Mouse (Mus musculus) adrenal gland, postnatal 14 days (tissue): ENCODE measurements around the gene Abcb10. TPM values are rescaled to one million over a fixed set of nuclear protein-coding genes. Genes with fewer than 3 reads are reported as not detected.
"Not testable (repeated sequence)": the region's sequence is repeated elsewhere in the genome, so short reads cannot be mapped to it uniquely, and the experiment has no call there.

Experiments used
- DNase-seq: peaks from one replicate; pipeline ENCODE4 v3.0.0; 2021; ENCODE audit warnings: mixed read lengths
- long read RNA-seq, 2 experiments: library from polyadenylated mRNA; stranded (forward); transcript quantifications; one replicate each; pipeline ENCODE4 v2.0.0; 2021
- total RNA-seq: library from RNA; stranded (reverse); gene quantifications from 2 replicates; pipeline ENCODE4 v1.2.3, GENCODE M21; 2021

The Abcb10 gene
- total RNA-seq = 19.4 and 19.6 TPM in 2 replicates
- long read RNA-seq, experiment 1, full-length matches to known transcripts = 12 of 23 reads
- long read RNA-seq, experiment 1, partial matches to known transcripts = 0 of 23 reads
- long read RNA-seq, experiment 1, other reads (novel, unspliced or antisense) = 11 of 23 reads
- long read RNA-seq, experiment 2, full-length matches to known transcripts = 17 of 28 reads
- long read RNA-seq, experiment 2, partial matches to known transcripts = 0 of 28 reads
- long read RNA-seq, experiment 2, other reads (novel, unspliced or antisense) = 11 of 28 reads

DNA sequence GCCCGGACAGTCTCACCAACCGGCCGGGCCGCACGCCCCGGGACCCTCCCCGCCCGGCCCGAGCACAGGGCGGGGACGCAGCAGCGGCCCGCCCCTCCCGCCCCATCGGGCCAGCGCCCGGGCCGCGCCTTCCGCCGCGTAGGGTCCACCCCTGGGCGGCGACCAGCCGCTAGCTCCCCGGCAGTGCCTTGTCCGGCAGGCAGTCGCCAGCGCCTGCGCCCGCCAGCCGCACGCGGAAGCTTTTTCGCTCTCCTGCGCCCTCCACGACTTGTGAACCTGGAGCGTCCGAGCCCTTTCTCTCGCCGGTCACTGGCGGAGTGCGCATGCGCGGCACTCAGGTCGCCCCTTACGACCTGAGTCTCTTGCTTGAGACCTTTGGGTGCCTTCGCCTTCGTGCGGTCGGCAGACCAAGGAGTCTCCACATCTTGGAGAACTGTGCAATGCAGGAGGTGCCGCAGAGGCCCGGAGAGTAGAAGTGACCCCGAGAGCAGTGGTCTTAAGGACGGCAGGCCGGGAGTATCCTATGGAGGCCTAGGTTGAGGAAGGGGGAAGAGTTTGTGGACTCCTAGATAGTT, at the start of gene Abcb10:
Gene Abcb10 (minus strand): TSS at position 297 of the 575 bp plus-strand sequence.
- DNase-seq = peak; percentile 95

GRCm38 (mm10) chr8:124027831-124028230, 44.9 kb upstream of the Abcb10 start:
- DNase-seq = no peak

DNA sequence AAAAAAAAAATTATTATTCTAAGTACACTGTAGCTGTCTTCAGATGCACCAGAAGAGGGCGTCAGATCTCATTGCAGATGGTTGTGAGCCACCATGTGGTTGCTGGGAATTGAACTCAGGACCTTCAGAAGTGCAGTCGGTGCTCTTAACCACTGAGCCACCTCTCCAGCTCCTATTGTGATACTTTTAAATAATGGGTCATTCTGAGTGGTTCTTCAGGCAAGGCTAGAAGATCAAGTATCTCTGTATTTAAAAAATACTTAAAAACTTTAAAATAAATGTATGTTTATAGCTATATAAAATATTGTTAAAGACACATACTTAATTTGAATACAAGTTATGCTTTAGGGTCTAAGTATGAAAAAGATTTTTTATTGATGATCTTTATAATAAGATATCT, 43.3 kb upstream of the Abcb10 start:
- DNase-seq = not testable (repeated sequence)

DNA sequence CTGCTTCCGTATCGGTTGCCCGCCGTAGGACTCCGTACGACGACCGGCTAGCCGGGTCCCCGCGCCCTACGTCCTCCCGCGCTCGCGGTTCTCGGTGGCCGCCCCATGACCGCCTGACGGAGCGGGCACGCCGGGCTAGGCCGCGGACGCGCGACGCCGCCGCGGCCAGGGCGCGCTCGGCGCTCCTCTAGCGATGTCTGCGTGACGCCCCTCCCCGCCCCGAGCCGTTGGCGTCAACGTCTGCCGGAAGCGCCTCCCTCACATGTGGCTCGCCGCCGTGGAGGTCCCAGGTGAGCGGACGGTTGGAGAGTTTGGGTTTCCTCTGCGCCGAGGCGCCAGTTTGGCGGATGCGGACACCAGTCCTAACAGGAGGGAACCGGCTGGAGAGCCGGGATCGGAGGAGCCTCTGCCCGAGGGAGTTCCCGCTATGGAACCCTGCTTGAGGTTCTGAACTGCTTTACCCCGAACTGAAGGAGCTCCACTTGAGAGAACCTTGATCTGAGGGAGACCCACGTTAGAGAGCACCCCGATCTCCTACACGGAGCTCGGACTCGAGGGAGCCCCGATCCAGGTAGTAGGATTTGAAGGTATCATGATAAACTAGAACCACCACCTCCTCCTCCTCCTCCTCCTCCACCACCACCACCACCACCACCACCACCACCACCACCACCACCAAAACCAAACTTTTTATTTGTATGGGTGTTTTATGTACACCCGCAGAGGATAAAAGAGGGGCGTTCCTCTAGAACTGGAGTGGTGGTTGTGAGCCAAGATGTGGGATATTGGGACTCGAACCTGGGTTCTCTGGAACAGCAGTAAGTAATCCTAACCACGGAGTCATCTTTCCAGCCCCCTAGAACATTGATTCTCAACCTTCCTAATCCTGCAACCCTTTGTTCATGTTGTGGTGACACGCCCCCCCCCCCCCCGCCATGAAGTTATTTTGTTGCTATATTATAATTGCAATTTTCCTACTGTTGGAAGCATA, 38.6 kb upstream of the Abcb10 start, which contains the start of the genes Taf5l and Urb2:
Gene Taf5l (minus strand): TSS at position 161 of the 991 bp plus-strand sequence.
Gene Urb2 (plus strand): TSS at position 272 of the 991 bp plus-strand sequence.
- peak; percentile 96 for DNase-seq

- peak; percentile 82 for DNase-seq
Observed at GRCm38 (mm10) chr8:124020439-124021236, 37.7 kb upstream of the Abcb10 start.

DNA sequence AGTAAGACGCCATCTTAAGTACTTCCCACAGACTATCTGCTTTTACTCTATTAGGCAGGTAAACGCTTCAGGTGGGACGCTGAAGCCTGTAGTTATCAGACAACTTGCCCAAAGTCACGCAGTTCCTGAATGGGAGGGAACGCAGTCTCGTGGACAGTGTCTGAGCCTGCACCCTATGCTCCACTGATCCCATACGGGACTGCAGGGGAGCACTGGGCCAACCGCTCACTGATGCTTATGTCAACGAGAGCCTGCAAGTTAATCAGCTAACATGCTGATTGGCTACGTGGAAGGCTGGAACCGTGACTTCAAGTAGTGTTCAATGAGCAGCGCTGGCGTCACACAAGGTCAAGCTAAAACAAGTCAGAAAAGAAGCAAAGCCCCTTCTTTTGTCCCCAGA, 36.9 kb upstream of the Abcb10 start:
- DNase-seq = no peak

GRCm38 (mm10) chr8:124014751-124015150, 31.8 kb upstream of the Abcb10 start:
- DNase-seq = no peak

- not testable (repeated sequence) for DNase-seq
Observed at GRCm38 (mm10) chr8:124014299-124014698, 31.4 kb upstream of the Abcb10 start.

DNA sequence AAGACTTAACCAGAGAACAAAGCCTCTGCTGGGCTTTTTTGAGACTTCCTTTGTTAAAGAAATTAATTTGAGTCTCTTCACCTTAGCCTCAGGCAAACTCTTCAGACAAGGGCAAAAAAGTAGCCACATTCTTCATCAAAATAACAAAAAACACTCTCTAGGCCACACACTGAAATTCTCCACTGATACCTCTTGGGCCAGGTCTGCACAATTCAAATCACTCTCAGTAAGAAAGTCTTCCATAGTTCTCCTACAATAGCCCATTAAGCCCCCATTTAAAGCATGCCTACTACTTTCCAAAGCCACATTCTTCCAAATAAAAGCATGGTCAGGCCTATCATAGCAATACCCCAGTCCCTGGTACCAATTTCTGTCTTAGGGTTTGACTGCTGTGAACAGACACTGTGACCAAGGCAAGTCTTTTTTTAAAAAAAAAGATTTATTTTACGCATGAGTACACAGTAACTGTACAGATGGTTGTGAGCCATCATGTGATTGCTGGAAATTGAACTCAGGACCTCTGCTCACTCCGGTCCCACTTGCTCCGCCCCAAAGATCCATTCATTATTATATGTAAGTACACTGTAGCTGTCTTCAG, 29.2 kb upstream of the Abcb10 start:
- DNase-seq = no peak

GRCm38 (mm10) chr8:124011580-124011979, 28.7 kb upstream of the Abcb10 start:
- DNase-seq = no peak

DNA sequence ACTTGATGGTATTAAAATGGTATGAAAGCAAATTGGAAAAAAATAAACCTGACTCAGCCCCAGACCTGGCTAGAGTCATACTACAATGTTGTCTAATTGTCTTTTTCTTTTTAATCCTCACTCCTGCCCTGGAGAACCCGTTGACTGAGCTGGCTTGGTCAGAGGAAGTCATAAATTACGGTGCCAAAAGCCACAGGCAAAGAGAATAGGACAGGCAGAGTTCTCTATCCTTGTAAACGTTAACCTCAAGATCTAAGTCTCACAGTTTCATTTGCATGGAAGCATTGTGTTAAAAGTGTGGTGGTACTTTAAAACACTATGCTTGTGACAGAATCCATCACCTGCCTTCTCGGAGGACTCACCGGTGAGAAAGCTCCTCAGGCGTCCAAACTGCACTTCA, 24.9 kb upstream of the Abcb10 start:
- DNase-seq = no peak

DNA sequence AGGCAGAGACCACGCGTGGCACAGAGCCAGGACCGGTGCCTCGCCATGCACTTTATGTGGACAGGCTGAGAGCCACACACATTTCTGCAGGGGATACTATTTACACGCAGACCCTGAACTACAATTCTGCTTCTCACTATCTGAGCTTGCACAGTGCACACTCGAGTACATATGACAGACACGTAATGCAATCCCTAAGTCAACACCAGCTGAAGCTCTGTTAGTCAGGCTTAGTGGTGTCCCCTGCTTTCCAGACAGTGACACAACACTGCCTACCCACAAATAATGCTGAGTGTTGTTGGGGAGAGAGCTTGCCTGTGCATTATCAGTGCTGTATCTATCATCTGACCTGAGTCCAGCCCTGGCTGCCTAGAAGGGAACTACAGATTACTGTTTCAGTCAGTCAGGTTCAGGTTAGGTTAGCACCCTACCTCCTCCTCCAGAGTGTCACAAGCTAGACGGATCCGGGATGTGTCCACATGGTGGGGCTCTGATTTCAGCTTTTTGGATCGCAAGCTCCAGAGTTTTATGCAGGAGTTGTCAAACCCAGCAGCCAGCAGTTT, 19.7 kb upstream of the Abcb10 start:
- DNase-seq = no peak

DNA sequence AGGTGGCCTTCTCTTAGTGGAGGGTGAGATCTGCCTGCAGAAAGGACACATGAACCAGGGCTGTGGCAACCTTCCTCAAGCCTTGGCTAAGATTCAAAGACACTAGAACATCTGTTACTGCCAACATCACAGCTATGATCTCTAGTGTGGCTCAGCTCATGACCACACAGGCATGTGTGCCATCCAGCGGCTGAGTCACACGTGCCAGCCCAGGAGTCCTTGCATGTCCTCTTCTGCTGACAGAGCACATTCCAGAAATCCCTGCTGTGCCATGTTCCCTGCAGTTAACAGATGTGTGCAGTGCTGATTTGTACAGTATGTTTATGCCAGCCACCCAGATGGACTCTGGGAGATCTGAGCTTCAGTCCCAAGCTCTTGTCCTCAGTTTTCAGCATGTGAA, 16.6 kb upstream of the Abcb10 start:
- DNase-seq = peak; percentile 81

GRCm38 (mm10) chr8:123993997-123994396, 11.1 kb upstream of the Abcb10 start:
- DNase-seq = no peak

- DNase-seq = no peak
Observed at GRCm38 (mm10) chr8:123993597-123993996, 10.7 kb upstream of the Abcb10 start.

- DNase-seq = no peak
Observed at GRCm38 (mm10) chr8:123992587-123992986, 9.7 kb upstream of the Abcb10 start.

GRCm38 (mm10) chr8:123990277-123991049, 7.5 kb upstream of the Abcb10 start:
- no peak for DNase-seq

GRCm38 (mm10) chr8:123989128-123989527, 6.2 kb upstream of the Abcb10 start:
- DNase-seq = no peak

- DNase-seq = no peak
Observed at GRCm38 (mm10) chr8:123988605-123989038, 5.7 kb upstream of the Abcb10 start.

- peak; percentile 52 for DNase-seq
Observed at GRCm38 (mm10) chr8:123982291-123982793, 580 bp downstream of the Abcb10 start.
